Comparison of ENCODE assay signal across 11 mouse cellular contexts in genomic region chr10:117669449-117670090, GRCm38 (mm10). TPM values are rescaled to one million over a fixed set of nuclear protein-coding genes. Genes with fewer than 3 reads are reported as not detected.
DNase-seq lines count a peak whose midpoint lies in the region; ATAC-seq and TF ChIP-seq lines count a peak whose summit lies in the region.
"Had no signal": no experiment of that assay in that cellular context is flagged by ENCODE, and none has a peak within 500 bp of the region (broad histone marks: within the 10 kb centered on the region; RNA-seq: fewer than 3 reads in every experiment).

No protein-coding gene starts in this region.

- no peak overlapping the region for H3K4me2 ChIP-seq in hindbrain, postnatal 0 days (ENCODE audit: low read depth, low read length)
- no peak overlapping the region for H3K4me2 ChIP-seq in hindbrain, embryonic 14.5 days (replicated peaks)
- no peak overlapping the region for H3K4me2 ChIP-seq in lung, postnatal 0 days (replicated peaks; ENCODE audit: low read depth, low read length)
- H3K4me2 ChIP-seq in embryonic facial prominence, embryonic 15.5 days (replicated peaks): no peak overlapping the region
- no peak overlapping the region for H3K4me2 ChIP-seq in stomach, embryonic 14.5 days (replicated peaks; ENCODE audit: low read depth, low read length)
- H3K4me2 ChIP-seq: heart, embryonic 15.5 days had no signal

- no peak overlapping the region for H3K27ac ChIP-seq in hindbrain, postnatal 0 days
- no peak overlapping the region for H3K27ac ChIP-seq in hindbrain, embryonic 14.5 days
- H3K27ac ChIP-seq in lung, postnatal 0 days (ENCODE audit: low read length): no peak overlapping the region
- peak overlapping the region; percentile 69 for H3K27ac ChIP-seq in embryonic facial prominence, embryonic 15.5 days (replicated peaks)
- peak overlapping the region; percentile 23; the same call in 1 of the 2 replicates for H3K27ac ChIP-seq in stomach, embryonic 14.5 days (ENCODE audit: low read length)
- H3K27ac ChIP-seq: heart, embryonic 15.5 days had no signal

- H3K4me3 ChIP-seq in hindbrain, postnatal 0 days (ENCODE audit: low read length): no peak overlapping the region
- no peak overlapping the region for H3K4me3 ChIP-seq in hindbrain, embryonic 14.5 days (replicated peaks; ENCODE audit: low read length)
- H3K4me3 ChIP-seq in lung, postnatal 0 days (ENCODE audit: low read depth, low read length): no peak overlapping the region
- no peak overlapping the region for H3K4me3 ChIP-seq in lung, adult 2 months (replicated peaks; ENCODE audit: extremely low read depth, low read depth, low read length)
- H3K4me3 ChIP-seq in embryonic facial prominence, embryonic 15.5 days (replicated peaks): no peak overlapping the region
- H3K4me3 ChIP-seq in stomach, embryonic 14.5 days (ENCODE audit: low read depth, low read length): no peak overlapping the region
- H3K4me3 ChIP-seq: heart, embryonic 15.5 days had no signal

- 48% methylated on average over 10 of the region's 10 CpGs for WGBS in hindbrain, postnatal 0 days
- WGBS in hindbrain, embryonic 14.5 days: 54% methylated on average over 10 of the region's 10 CpGs
- 59% methylated on average over 10 of the region's 10 CpGs for WGBS in lung, postnatal 0 days
- 68% methylated on average over 10 of the region's 10 CpGs for WGBS in lung, adult 2 months
- 43% methylated on average over 10 of the region's 10 CpGs for WGBS in embryonic facial prominence, embryonic 15.5 days
- 51% methylated on average over 10 of the region's 10 CpGs for WGBS in stomach, embryonic 14.5 days

- no peaks in the 10 kb centered on the region for H3K4me1 ChIP-seq in hindbrain, postnatal 0 days (ENCODE audit: insufficient read depth, low read length)
- no peaks in the 10 kb centered on the region for H3K4me1 ChIP-seq in hindbrain, embryonic 14.5 days (replicated peaks; ENCODE audit: control insufficient read depth, insufficient read depth, low read length)
- no peaks in the 10 kb centered on the region for H3K4me1 ChIP-seq in lung, postnatal 0 days (ENCODE audit: insufficient read depth, low read depth, low read length)
- no peaks in the 10 kb centered on the region for H3K4me1 ChIP-seq in lung, adult 2 months (ENCODE audit: control insufficient read depth, insufficient read depth, low read length)
- peaks cover 24% of the 10 kb centered on the region for H3K4me1 ChIP-seq in embryonic facial prominence, embryonic 15.5 days
- no peaks in the 10 kb centered on the region for H3K4me1 ChIP-seq in stomach, embryonic 14.5 days (ENCODE audit: control insufficient read depth, insufficient read depth, low read length)
- H3K4me1 ChIP-seq: heart, embryonic 15.5 days had no signal

- no peaks in the 10 kb centered on the region for H3K27me3 ChIP-seq in hindbrain, postnatal 0 days (ENCODE audit: insufficient read depth, low read length)
- no peaks in the 10 kb centered on the region for H3K27me3 ChIP-seq in hindbrain, embryonic 14.5 days (ENCODE audit: control insufficient read depth, insufficient read depth, low read length)
- H3K27me3 ChIP-seq in lung, postnatal 0 days (replicated peaks; ENCODE audit: insufficient read depth, low read length): no peaks in the 10 kb centered on the region
- no peaks in the 10 kb centered on the region for H3K27me3 ChIP-seq in embryonic facial prominence, embryonic 15.5 days
- H3K27me3 ChIP-seq in stomach, embryonic 14.5 days (ENCODE audit: control insufficient read depth, insufficient read depth, low read length): no peaks in the 10 kb centered on the region
- H3K27me3 ChIP-seq: heart, embryonic 15.5 days had no signal

- H3K9me3 ChIP-seq in hindbrain, postnatal 0 days (ENCODE audit: low read length): no peaks in the 10 kb centered on the region
- no peaks in the 10 kb centered on the region for H3K9me3 ChIP-seq in hindbrain, embryonic 14.5 days (ENCODE audit: control insufficient read depth, low read length)
- no peaks in the 10 kb centered on the region for H3K9me3 ChIP-seq in lung, postnatal 0 days (ENCODE audit: low read length)
- no peaks in the 10 kb centered on the region for H3K9me3 ChIP-seq in embryonic facial prominence, embryonic 15.5 days (replicated peaks)
- H3K9me3 ChIP-seq in stomach, embryonic 14.5 days (ENCODE audit: control insufficient read depth, low read depth, low read length): no peaks in the 10 kb centered on the region
- H3K9me3 ChIP-seq: heart, embryonic 15.5 days had no signal

- no peak for TF ChIP-seq POLR2A in lung, adult 2 months (IDR thresholded peaks at IDR 0.05; ENCODE audit: borderline replicate concordance, extremely low read depth, low read depth, low read length)

- DNase-seq in hindbrain, postnatal 0 days (ENCODE audit: low spot score): no peak
- DNase-seq in hindbrain, embryonic 14.5 days (ENCODE audit: low spot score): no peak
- DNase-seq in lung, postnatal 0 days (ENCODE audit: low spot score): peak; percentile 57
- DNase-seq in lung, adult 2 months: no peak
- no peak for DNase-seq in spleen, postnatal 14 days (ENCODE audit: low spot score in 2 of 2)
- no peak for DNase-seq in heart, adult 11 months
- DNase-seq: cerebellum, adult 9-10 months; right cerebral cortex, postnatal 14 days had no signal

- ATAC-seq in hindbrain, postnatal 0 days: peak; percentile 37; the same call in 1 of the 2 replicates
- no peak for ATAC-seq in hindbrain, embryonic 14.5 days (ENCODE audit: low FRiP score)
- ATAC-seq in lung, postnatal 0 days: peak; percentile 77
- peak; percentile 68 for ATAC-seq in embryonic facial prominence, embryonic 15.5 days (ENCODE audit: insufficient number of reproducible peaks, low FRiP score, low TSS enrichment, low read depth)
- ATAC-seq in stomach, embryonic 14.5 days (ENCODE audit: insufficient number of reproducible peaks, insufficient read depth, low FRiP score, low read depth): 0 out of 2 replicates have a peak, but pooled peaks have one; percentile 24

- no peak overlapping the region for H3K9ac ChIP-seq in hindbrain, postnatal 0 days (replicated peaks; ENCODE audit: low read length)
- H3K9ac ChIP-seq in hindbrain, embryonic 14.5 days: no peak overlapping the region
- no peak overlapping the region for H3K9ac ChIP-seq in lung, postnatal 0 days (replicated peaks; ENCODE audit: low read depth)
- no peak overlapping the region for H3K9ac ChIP-seq in embryonic facial prominence, embryonic 15.5 days
- no peak overlapping the region for H3K9ac ChIP-seq in stomach, embryonic 14.5 days (replicated peaks; ENCODE audit: low read depth, low read length)
- H3K9ac ChIP-seq: heart, embryonic 15.5 days had no signal

- peak; percentile 62; the same call in 1 of the 2 replicates for TF ChIP-seq EP300 in lung, postnatal 0 days (IDR thresholded peaks at IDR 0.05)

- no peaks in the 10 kb centered on the region for H3K36me3 ChIP-seq in hindbrain, postnatal 0 days (ENCODE audit: insufficient read depth, low read length)
- H3K36me3 ChIP-seq in hindbrain, embryonic 14.5 days (replicated peaks; ENCODE audit: control insufficient read depth, insufficient read depth): no peaks in the 10 kb centered on the region
- no peaks in the 10 kb centered on the region for H3K36me3 ChIP-seq in lung, postnatal 0 days (ENCODE audit: insufficient read depth, low read length)
- no peaks in the 10 kb centered on the region for H3K36me3 ChIP-seq in embryonic facial prominence, embryonic 15.5 days
- no peaks in the 10 kb centered on the region for H3K36me3 ChIP-seq in stomach, embryonic 14.5 days (ENCODE audit: control insufficient read depth, insufficient read depth, low read length)
- H3K36me3 ChIP-seq: heart, embryonic 15.5 days had no signal

- no peak for TF ChIP-seq CTCF in hindbrain, postnatal 0 days (IDR thresholded peaks at IDR 0.05; ENCODE audit: low read depth)
- TF ChIP-seq CTCF in lung, postnatal 0 days (IDR thresholded peaks at IDR 0.05): no peak
- no peak for TF ChIP-seq CTCF in lung, adult 2 months (IDR thresholded peaks at IDR 0.05; ENCODE audit: insufficient read depth, low read length)

RNA-seq across cellular contexts. Expression of gene Cpm, which starts 40.3 kb away (rescaled TPM):
- total RNA-seq in hindbrain, postnatal 0 days (2014; rRNA removed): 0.75 and 2.4 TPM in 2 replicates
- 2.3 and 3.1 TPM in 2 replicates for polyA plus RNA-seq in hindbrain, postnatal 0 days (2015; fragmentation: Nextera tagmentation; extraction: Ambion mirVana)
- polyA plus RNA-seq in hindbrain, embryonic 14.5 days (2014; fragmentation: Nextera tagmentation; extraction: Ambion mirVana): 2.8 and 3.0 TPM in 2 replicates
- polyA plus RNA-seq in lung, postnatal 0 days (2015; fragmentation: Nextera tagmentation; extraction: Ambion mirVana): 215 and 250 TPM in 2 replicates
- polyA plus RNA-seq in lung, adult 2 months (2012; rRNA removed): 104 and 117 TPM in 2 replicates
- 60.5 and 68.7 TPM in 2 replicates for polyA plus RNA-seq in embryonic facial prominence, embryonic 15.5 days (2015; fragmentation: Nextera tagmentation; extraction: Ambion mirVana)
- 89.1 and 95.8 TPM in 2 replicates for polyA plus RNA-seq in stomach, embryonic 14.5 days (2014; fragmentation: Nextera tagmentation; extraction: Ambion mirVana)

RNA-seq across cellular contexts. Expression of gene Mdm2, which starts 41.0 kb away (rescaled TPM):
- total RNA-seq in hindbrain, postnatal 0 days (2014; rRNA removed): 28.9 and 47.8 TPM in 2 replicates
- 24.6 and 26.7 TPM in 2 replicates for polyA plus RNA-seq in hindbrain, postnatal 0 days (2015; fragmentation: Nextera tagmentation; extraction: Ambion mirVana)
- polyA plus RNA-seq in hindbrain, embryonic 14.5 days (2014; fragmentation: Nextera tagmentation; extraction: Ambion mirVana): 47.2 and 48.4 TPM in 2 replicates
- polyA plus RNA-seq in lung, postnatal 0 days (2015; fragmentation: Nextera tagmentation; extraction: Ambion mirVana): 22.7 and 28.9 TPM in 2 replicates
- 39.0 and 39.7 TPM in 2 replicates for polyA plus RNA-seq in lung, adult 2 months (2012; rRNA removed)
- polyA plus RNA-seq in embryonic facial prominence, embryonic 15.5 days (2015; fragmentation: Nextera tagmentation; extraction: Ambion mirVana): 43.9 and 57.8 TPM in 2 replicates
- polyA plus RNA-seq in stomach, embryonic 14.5 days (2014; fragmentation: Nextera tagmentation; extraction: Ambion mirVana): 50.2 and 54.1 TPM in 2 replicates

Comparison
In these comparisons a context has a peak if more than half of its experiments do, and no peak if none do; other contexts are left out.
1. H3K27ac ChIP-seq: peak in embryonic facial prominence, embryonic 15.5 days (single experiment) and stomach, embryonic 14.5 days (single experiment); none in hindbrain, postnatal 0 days (single experiment), hindbrain, embryonic 14.5 days (single experiment) and lung, postnatal 0 days (single experiment).
2. RNA of gene Cpm, which starts 40.3 kb away (polyA plus RNA-seq): 215 to 250 TPM in lung, postnatal 0 days, 104 to 117 TPM in lung, adult 2 months, 89.1 to 95.8 TPM in stomach, embryonic 14.5 days and 60.5 to 68.7 TPM in embryonic facial prominence, embryonic 15.5 days; 2.8 to 3.0 TPM in hindbrain, embryonic 14.5 days and 2.3 to 3.1 TPM in hindbrain, postnatal 0 days; every median in the first group is over 10 times any median in the second.